ENCODE assay signal across 20 mouse cellular contexts in genomic region chr8:35915878-35916518, GRCm38 (mm10).
DNase-seq lines count a peak whose midpoint lies in the region; ATAC-seq and TF ChIP-seq lines count a peak whose summit lies in the region.
"Had no signal": no experiment of that assay in that cellular context is flagged by ENCODE, and none has a peak within 500 bp of the region (broad histone marks: within the 10 kb centered on the region; RNA-seq: fewer than 3 reads in every experiment).

No protein-coding gene starts in this region.

- H3K27me3 ChIP-seq in heart, embryonic 12.5 days (replicated peaks), result no peaks in the 10 kb centered on the region
- no peaks in the 10 kb centered on the region for H3K27me3 ChIP-seq in C2C12 (ENCODE audit: control insufficient read depth, insufficient read depth, insufficient read length)
- H3K27me3 ChIP-seq in small intestine, adult 2 months (ENCODE audit: control insufficient read depth, insufficient read depth, low read length), result no peaks in the 10 kb centered on the region
- H3K27me3 ChIP-seq: limb, embryonic 13.5 days; midbrain, embryonic 15.5 days; neural tube, embryonic 12.5 days had no signal

- H3ac ChIP-seq in C2C12 (ENCODE audit: control insufficient read depth, insufficient read length, low read depth), result no peak overlapping the region

- no peaks in the 10 kb centered on the region for H3K79me3 ChIP-seq in C2C12 (ENCODE audit: low read depth)

- ATAC-seq in heart, embryonic 12.5 days (ENCODE audit: insufficient number of reproducible peaks, low FRiP score), result no peak
- ATAC-seq in megakaryocyte progenitor cell, adult 5-6 weeks (replicated peaks; ENCODE audit: poor library complexity), result no peak
- ATAC-seq: forebrain, postnatal 0 days; midbrain, embryonic 15.5 days had no signal

- no peaks in the 10 kb centered on the region for H3K36me3 ChIP-seq in heart, embryonic 12.5 days
- H3K36me3 ChIP-seq in C2C12 (ENCODE audit: control insufficient read depth, insufficient read depth), result no peaks in the 10 kb centered on the region
- no peaks in the 10 kb centered on the region for H3K36me3 ChIP-seq in small intestine, adult 2 months (ENCODE audit: control insufficient read depth, insufficient read depth, low read length)
- H3K36me3 ChIP-seq: limb, embryonic 13.5 days; midbrain, embryonic 15.5 days; neural tube, embryonic 12.5 days had no signal

- no peaks in the 10 kb centered on the region for H3K9me3 ChIP-seq in heart, embryonic 12.5 days (replicated peaks)
- H3K9me3 ChIP-seq: limb, embryonic 13.5 days; midbrain, embryonic 15.5 days; neural tube, embryonic 12.5 days had no signal

- TF ChIP-seq POLR2A in small intestine, adult 2 months (IDR thresholded peaks at IDR 0.05; ENCODE audit: low read depth, low read length), result no peak

- no peak overlapping the region for H3K9ac ChIP-seq in heart, embryonic 12.5 days
- H3K9ac ChIP-seq: forebrain, postnatal 0 days; limb, embryonic 13.5 days; midbrain, embryonic 15.5 days; neural tube, embryonic 12.5 days had no signal

- 29% methylated on average over 10 of the region's 10 CpGs for WGBS in heart, embryonic 12.5 days
- 50% methylated on average over 10 of the region's 10 CpGs for WGBS in small intestine, adult 2 months

- no peaks in the 10 kb centered on the region for H3K79me2 ChIP-seq in C2C12 (ENCODE audit: control insufficient read depth, insufficient read depth)

- no peak overlapping the region for H3K27ac ChIP-seq in heart, embryonic 12.5 days (ENCODE audit: poor library complexity, severe bottlenecking)
- 0 out of 2 replicates have a peak overlapping the region, but pooled peaks have one; percentile 1 for H3K27ac ChIP-seq in small intestine, adult 2 months (ENCODE audit: insufficient read depth, low read depth, low read length)
- H3K27ac ChIP-seq: limb, embryonic 13.5 days; midbrain, embryonic 15.5 days; neural tube, embryonic 12.5 days had no signal

- TF ChIP-seq CTCF in C2C12 (IDR thresholded peaks at IDR 0.05; ENCODE audit: control insufficient read depth, insufficient read depth, insufficient read length), result no peak
- TF ChIP-seq CTCF in small intestine, adult 2 months (IDR thresholded peaks at IDR 0.05; ENCODE audit: extremely low read depth, insufficient read length, insufficient replicate concordance, low read depth, low read length), result no peak

- DNase-seq in heart, adult 11 months, result peak; percentile 92
- peak; percentile 24 for DNase-seq in kidney, postnatal 10 days
- DNase-seq in kidney, adult 18-20 months, result no peak
- no peak for DNase-seq in layer of hippocampus, postnatal 36 days
- DNase-seq: adrenal gland, adult 2 months; cerebellum, adult 9-10 months; embryo, embryonic 11 days; forebrain, postnatal 0 days; gastrocnemius, postnatal 14 days; lung, postnatal 10 days; spleen, adult 18-20 months; thymus, adult 18-20 months had no signal

- no peak overlapping the region for H3K4me2 ChIP-seq in heart, embryonic 12.5 days
- H3K4me2 ChIP-seq: limb, embryonic 13.5 days; midbrain, embryonic 15.5 days; neural tube, embryonic 12.5 days had no signal

- H3K4me3 ChIP-seq in heart, embryonic 12.5 days, result no peak overlapping the region
- H3K4me3 ChIP-seq in C2C12 (ENCODE audit: insufficient read depth, poor library complexity, severe bottlenecking), result no peak overlapping the region
- H3K4me3 ChIP-seq in small intestine, adult 2 months (ENCODE audit: low read depth, low read length), result no peak overlapping the region
- H3K4me3 ChIP-seq: erythroblast, embryonic 14.5 days; limb, embryonic 13.5 days; midbrain, embryonic 15.5 days; neural tube, embryonic 12.5 days had no signal

- peaks cover 38% of the 10 kb centered on the region for H3K4me1 ChIP-seq in heart, embryonic 12.5 days (replicated peaks)
- peaks cover 18% of the 10 kb centered on the region for H3K4me1 ChIP-seq in small intestine, adult 2 months (ENCODE audit: control insufficient read depth, insufficient read depth, insufficient read length, low read length)

TF ChIP-seq in C2C12, 6 proteins besides CTCF, POLR2A, EP300 and RAD21:
- TF ChIP-seq FOSL1 (IDR thresholded peaks at IDR 0.05; ENCODE audit: insufficient read depth, low read length, poor library complexity, severe bottlenecking) (peak; percentile 28), MYOD1 (IDR thresholded peaks at IDR 0.05; ENCODE audit: control insufficient read depth, insufficient read length, low read depth) (no peak), MYOG (IDR thresholded peaks at IDR 0.05; ENCODE audit: control insufficient read depth, extremely low read depth, insufficient read length) (no peak), MAX (IDR thresholded peaks at IDR 0.05) (no peak), USF1 (IDR thresholded peaks at IDR 0.05; ENCODE audit: low read depth) (no peak), CEBPB (IDR thresholded peaks at IDR 0.05; ENCODE audit: low read depth) (no peak)

Comparison
In these comparisons a context has a peak if more than half of its experiments do, and no peak if none do; other contexts are left out.
1. DNase-seq: peak in heart, adult 11 months (single experiment) and kidney, postnatal 10 days (single experiment); none in kidney, adult 18-20 months (single experiment) and layer of hippocampus, postnatal 36 days (0 of 2).